Mouse (Mus musculus) embryonic facial prominence, embryonic 11.5 days (tissue): ENCODE data around the gene Lrch3. TPM values are rescaled to one million over a fixed set of nuclear protein-coding genes. Genes with fewer than 3 reads are reported as not detected.

Experiments
- ATAC-seq: fragments of 200-750 bp; cut with Nextera tagmentation; replicated peaks from 2 replicates; pipeline ENCODE4 v1.8.0; 2017; ENCODE audit warnings: low read depth; ENCODE audit not compliant: insufficient number of reproducible peaks, low FRiP score, low TSS enrichment
- DNase-seq: peaks from one replicate; pipeline ENCODE4 v3.0.0-alpha.2; 2015; ENCODE audit warnings: low spot score
- H3K27ac ChIP-seq: fragments of 300-500 bp; sonication (generic); replicated peaks from 2 replicates; pipeline ENCODE4 v1.5.1; 2014; ENCODE audit warnings: mild to moderate bottlenecking, low read depth, low read length, control low read depth
- H3K27me3 ChIP-seq: fragments of 300-500 bp; sonication (generic); 2 replicates; pipeline ENCODE4 v1.6.1; 2014; ENCODE audit warnings: mild to moderate bottlenecking, low read length, moderate library complexity, mixed read lengths; ENCODE audit not compliant: control insufficient read depth, insufficient read depth
- H3K36me3 ChIP-seq: fragments of 300-500 bp; sonication (generic); replicated peaks from 2 replicates; pipeline ENCODE4 v1.6.1; 2014; ENCODE audit warnings: low read depth, mild to moderate bottlenecking, low read length, moderate library complexity, mixed read lengths; ENCODE audit not compliant: control insufficient read depth, insufficient read depth
- H3K4me1 ChIP-seq: fragments of 300-500 bp; sonication (generic); 2 replicates; pipeline ENCODE4 v1.6.1; 2014; ENCODE audit warnings: low read length, mixed read lengths; ENCODE audit not compliant: control insufficient read depth, insufficient read depth
- H3K4me2 ChIP-seq: fragments of 300-500 bp; sonication (generic); 2 replicates; pipeline ENCODE4 v1.6.1; 2014; ENCODE audit warnings: low read depth, mild to moderate bottlenecking, control low read depth, low read length, moderate library complexity
- H3K4me3 ChIP-seq: fragments of 300-500 bp; sonication (generic); 2 replicates; pipeline ENCODE4 v1.5.1; 2014; ENCODE audit warnings: low read depth, low read length, control low read depth
- H3K9ac ChIP-seq: fragments of 300-500 bp; sonication (generic); replicated peaks from 2 replicates; pipeline ENCODE4 v1.6.1; 2014; ENCODE audit warnings: mild to moderate bottlenecking, control low read depth, low read length
- H3K9me3 ChIP-seq: fragments of 300-500 bp; sonication (generic); replicated peaks from 2 replicates; pipeline ENCODE4 v1.6.1; 2016; ENCODE audit warnings: mild to moderate bottlenecking, low read length, inconsistent platforms, mixed read lengths; ENCODE audit not compliant: control insufficient read depth
- WGBS: fragments of 180-500 bp; shearing (Covaris S2); extraction: QIAGEN DNeasy Blood & Tissue Kit; methylation state at CpG from one replicate; pipeline ENCODE4 v1.1.7; 2014; 5-methylcytosine and 5-hydroxymethylcytosine counted together
- polyA plus RNA-seq: library from polyadenylated mRNA; unstranded; fragments of >200 nt; fragmentation: Nextera tagmentation; extraction: Ambion mirVana; gene quantifications from 2 replicates; pipeline ENCODE4 v1.2.1, GENCODE M21; 2014

Gene Lrch3
- polyA plus RNA-seq, 1 experiment from 2014 or later = 32.2 TPM

DNA sequence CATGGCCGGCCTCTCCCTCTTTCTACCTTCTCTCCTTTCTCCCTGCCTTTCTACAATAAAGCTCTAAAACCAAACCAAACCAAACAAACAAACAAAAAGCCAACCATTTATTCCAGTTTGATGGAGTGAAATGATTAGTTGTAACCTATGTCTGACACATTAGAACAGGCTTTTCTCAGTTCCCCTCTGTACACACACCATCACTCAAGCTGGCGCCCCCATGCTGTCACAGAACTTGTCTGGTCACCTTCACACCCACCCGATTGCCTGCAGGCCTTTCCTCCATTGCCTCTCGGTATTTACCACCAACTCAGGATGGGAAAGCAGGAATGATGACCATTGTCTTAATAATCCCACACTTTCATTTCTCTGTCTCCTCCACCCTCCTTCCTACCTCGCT, 43.0 kb downstream of the Lrch3 start:
- H3K9me3 ChIP-seq = no peaks in the 10 kb centered on the region
- H3K4me1 ChIP-seq = no peaks in the 10 kb centered on the region
- ATAC-seq (no peak), DNase-seq (no peak)
- 64% methylated on average over 5 of the region's 5 CpGs for WGBS
- no peak overlapping the region for H3K4me2 ChIP-seq
- H3K36me3 ChIP-seq = no peaks in the 10 kb centered on the region; the same call in none of the 2 replicates
- no peak overlapping the region for H3K4me3 ChIP-seq
- no peaks in the 10 kb centered on the region for H3K27me3 ChIP-seq
- no peak overlapping the region for H3K27ac ChIP-seq
- H3K9ac ChIP-seq = no peak overlapping the region

DNA sequence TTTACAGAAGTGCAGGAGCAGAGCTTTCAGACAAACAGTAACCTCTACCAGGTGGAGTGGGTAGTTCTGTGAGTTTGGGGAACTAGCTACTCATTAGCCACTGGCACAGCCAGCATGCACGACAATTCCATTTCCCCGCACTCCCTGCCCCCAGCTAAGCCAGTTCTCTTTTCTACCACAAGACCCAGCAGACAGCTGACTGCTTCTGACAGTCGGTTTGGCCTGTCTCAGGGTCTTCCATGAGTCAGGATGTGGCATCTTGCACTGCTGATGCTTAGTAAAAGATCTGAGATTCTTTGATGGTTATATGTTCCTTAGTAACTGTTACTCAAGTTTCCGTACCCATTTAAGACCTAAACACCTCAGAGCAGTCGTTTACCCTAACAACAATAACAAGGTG, 58.6 kb downstream of the Lrch3 start:
- Histone ChIP-seq H3K4me1 (no peaks in the 10 kb centered on the region), H3K27ac (no peak overlapping the region), H3K9ac (no peak overlapping the region), H3K9me3 (no peaks in the 10 kb centered on the region), H3K4me3 (no peak overlapping the region), H3K27me3 (no peaks in the 10 kb centered on the region), H3K36me3 (no peaks in the 10 kb centered on the region), H3K4me2 (no peak overlapping the region)
- no peak for DNase-seq
- no peak for ATAC-seq
- 82% methylated on average over 5 of the region's 5 CpGs for WGBS

DNA sequence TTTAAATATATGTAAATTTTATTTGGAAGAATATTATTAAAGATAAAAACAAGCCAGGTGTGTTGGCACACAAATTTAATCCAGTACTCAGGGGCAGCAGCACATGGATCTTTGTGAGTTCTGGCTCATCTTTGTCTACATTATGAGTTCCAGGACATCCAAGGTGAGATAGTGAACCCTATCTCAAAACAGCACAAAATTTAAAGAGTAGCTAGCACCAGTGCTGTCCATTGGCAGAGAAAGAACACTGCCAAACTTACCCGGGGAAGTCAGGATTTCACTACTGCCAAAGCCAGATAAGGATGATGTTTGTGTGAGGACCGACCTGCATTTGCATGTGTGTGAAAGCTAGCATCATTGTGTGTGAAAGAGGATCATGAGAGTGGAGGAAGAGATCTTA, 59.1 kb downstream of the Lrch3 start:
- no peak overlapping the region for H3K27ac ChIP-seq
- H3K36me3 ChIP-seq = no peaks in the 10 kb centered on the region
- H3K4me2 ChIP-seq = no peak overlapping the region
- no peaks in the 10 kb centered on the region for H3K27me3 ChIP-seq
- 84% methylated on average over 2 of the region's 2 CpGs for WGBS
- no peaks in the 10 kb centered on the region for H3K4me1 ChIP-seq
- H3K9ac ChIP-seq = no peak overlapping the region
- no peak for ATAC-seq
- no peak for DNase-seq
- H3K4me3 ChIP-seq = no peak overlapping the region
- no peaks in the 10 kb centered on the region for H3K9me3 ChIP-seq

DNA sequence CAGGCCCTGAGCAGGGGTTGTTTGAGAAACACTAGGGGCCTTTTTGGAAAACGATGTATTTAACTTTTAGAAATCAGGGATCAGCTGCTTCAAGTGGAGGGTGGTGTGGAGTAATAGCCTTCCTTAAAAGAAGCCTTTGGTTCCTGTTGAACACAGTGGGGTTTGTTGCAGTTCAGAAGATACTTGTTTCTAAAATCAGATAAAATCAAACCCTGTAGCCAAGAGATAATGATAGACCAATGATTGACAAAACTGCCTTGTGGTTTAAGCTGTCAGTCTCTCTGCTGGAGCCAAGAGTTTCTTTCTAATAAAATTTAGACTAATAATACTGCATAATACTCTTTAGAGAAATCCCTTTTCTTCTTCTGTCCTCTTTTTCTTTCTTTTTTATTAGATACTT, 66.3 kb downstream of the Lrch3 start:
- Histone ChIP-seq H3K27ac (no peak overlapping the region), H3K4me1 (no peaks in the 10 kb centered on the region), H3K4me3 (no peak overlapping the region), H3K9me3 (no peaks in the 10 kb centered on the region), H3K9ac (no peak overlapping the region), H3K4me2 (no peak overlapping the region), H3K36me3 (peaks cover 3% of the 10 kb centered on the region; the same call in 1 of the 2 replicates), H3K27me3 (no peaks in the 10 kb centered on the region)
- ATAC-seq = no peak
- no peak for DNase-seq
- WGBS = 81% methylated on average over 1 of the region's 1 CpGs

DNA sequence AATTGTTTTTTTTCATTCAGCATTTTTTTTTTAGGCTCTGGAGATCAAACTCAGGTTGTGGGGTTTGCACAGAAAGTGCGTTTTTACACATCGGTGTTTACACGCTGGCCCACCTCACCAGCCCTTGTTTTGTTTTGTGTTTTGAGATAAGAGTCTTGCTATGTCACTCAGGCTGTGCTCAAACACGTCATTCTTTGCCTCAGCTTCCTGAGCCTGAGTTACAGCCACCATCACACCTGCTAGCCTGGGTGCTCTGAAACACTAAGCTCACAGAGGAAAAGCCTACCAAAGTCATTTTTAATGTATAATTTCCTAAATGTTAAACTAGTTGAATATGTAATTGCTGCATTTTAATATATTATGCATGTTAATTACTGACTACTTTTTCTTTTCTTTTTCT, 67.5 kb downstream of the Lrch3 start:
- H3K4me2 ChIP-seq = no peak overlapping the region
- no peak overlapping the region for H3K4me3 ChIP-seq
- no peak for DNase-seq
- no peaks in the 10 kb centered on the region for H3K9me3 ChIP-seq
- no peak overlapping the region for H3K9ac ChIP-seq
- H3K36me3 ChIP-seq = peaks cover 3% of the 10 kb centered on the region; the same call in 1 of the 2 replicates
- no peaks in the 10 kb centered on the region for H3K27me3 ChIP-seq
- no peak overlapping the region for H3K27ac ChIP-seq
- no peak for ATAC-seq
- H3K4me1 ChIP-seq = no peaks in the 10 kb centered on the region
- 94% methylated on average over 4 of the region's 4 CpGs for WGBS

DNA sequence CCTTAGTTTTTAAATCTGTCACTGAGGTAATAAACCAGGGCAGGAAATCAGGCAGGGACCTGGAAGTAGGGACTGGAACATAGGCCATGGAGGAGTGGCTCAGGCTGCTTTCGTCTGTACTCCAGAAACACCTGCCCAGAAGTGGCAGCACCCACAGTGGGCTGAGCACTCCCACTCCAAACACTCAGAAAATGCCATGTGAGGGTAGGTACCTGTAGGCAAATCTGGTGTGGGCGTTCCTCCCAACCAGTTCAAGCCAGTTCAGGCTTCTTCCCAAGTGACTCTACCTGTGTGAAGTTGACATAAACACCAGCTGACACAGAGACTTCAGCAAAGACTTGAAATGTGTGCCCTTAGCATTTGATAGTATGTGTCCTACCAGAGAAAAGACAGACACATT, 70.7 kb downstream of the Lrch3 start:
- Histone ChIP-seq H3K27me3 (no peaks in the 10 kb centered on the region), H3K4me2 (no peak overlapping the region), H3K4me3 (no peak overlapping the region), H3K36me3 (peaks cover 3% of the 10 kb centered on the region; the same call in 1 of the 2 replicates), H3K9ac (no peak overlapping the region), H3K4me1 (no peaks in the 10 kb centered on the region), H3K9me3 (no peaks in the 10 kb centered on the region), H3K27ac (no peak overlapping the region)
- DNase-seq = no peak
- no peak for ATAC-seq
- WGBS = 95% methylated on average over 2 of the region's 2 CpGs

DNA sequence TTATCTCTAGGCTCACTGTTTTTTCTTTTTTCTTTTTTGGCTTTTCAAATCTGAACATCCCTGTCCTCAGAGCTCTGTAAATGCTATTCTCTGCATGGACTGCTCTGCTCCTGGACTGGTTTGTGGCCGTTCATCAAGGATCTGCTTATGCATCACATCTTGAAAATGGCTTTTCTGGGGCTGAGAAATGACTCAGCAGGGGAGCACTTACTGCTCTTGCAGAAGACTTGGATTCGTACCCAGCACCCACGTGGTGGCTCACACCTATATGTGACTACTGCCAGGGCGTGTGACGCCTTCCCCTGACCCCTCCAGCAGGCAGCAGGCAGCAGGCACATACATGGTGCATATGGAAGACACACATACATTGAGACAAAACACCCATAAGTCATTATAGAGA, 78.3 kb downstream of the Lrch3 start:
- no peaks in the 10 kb centered on the region for H3K4me1 ChIP-seq
- H3K27ac ChIP-seq = no peak overlapping the region
- H3K4me2 ChIP-seq = no peak overlapping the region
- H3K9ac ChIP-seq = no peak overlapping the region
- 96% methylated on average over 5 of the region's 5 CpGs for WGBS
- no peaks in the 10 kb centered on the region for H3K9me3 ChIP-seq
- no peak overlapping the region for H3K4me3 ChIP-seq
- no peaks in the 10 kb centered on the region for H3K27me3 ChIP-seq
- no peak for DNase-seq
- no peaks in the 10 kb centered on the region for H3K36me3 ChIP-seq
- ATAC-seq = no peak

DNA sequence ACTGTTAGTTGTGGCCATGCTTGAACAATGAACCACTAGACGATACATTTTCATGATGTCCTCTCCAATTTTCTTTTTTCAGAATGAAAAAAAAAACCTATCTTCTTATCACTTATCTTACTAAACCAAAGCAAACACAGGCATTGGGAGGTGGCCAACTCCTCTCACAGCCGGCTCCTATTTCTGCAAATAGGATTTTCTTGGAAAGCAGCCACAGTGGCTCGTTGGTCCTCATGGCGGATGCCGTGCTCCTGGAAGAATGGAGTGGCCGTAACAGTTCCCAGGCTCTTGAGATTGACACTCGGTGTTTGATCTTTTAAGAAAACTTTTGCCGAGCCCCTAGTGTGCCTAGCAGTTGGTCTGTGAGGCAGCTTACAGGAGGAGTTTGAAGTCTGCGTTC, 91.3 kb downstream of the Lrch3 start:
- H3K9ac ChIP-seq = no peak overlapping the region
- whole genome bisulfite sequencing = 65% methylated on average over 9 of the region's 9 CpGs
- H3K9me3 ChIP-seq = no peaks in the 10 kb centered on the region
- no peak overlapping the region for H3K27ac ChIP-seq
- no peak overlapping the region for H3K4me2 ChIP-seq
- no peak overlapping the region for H3K4me3 ChIP-seq
- H3K4me1 ChIP-seq = no peaks in the 10 kb centered on the region
- H3K36me3 ChIP-seq = peaks cover 1% of the 10 kb centered on the region
- DNase-seq = no peak
- H3K27me3 ChIP-seq = no peaks in the 10 kb centered on the region
- ATAC-seq = no peak
